Mouse (Mus musculus) megakaryocyte-erythroid progenitor cell, adult 5-6 weeks (primary cell): ENCODE measurements around the gene Nudt14. TPM values are rescaled to one million over a fixed set of nuclear protein-coding genes. Genes with fewer than 3 reads are reported as not detected.

Source experiments
- ATAC-seq: replicated peaks from 2 replicates; pipeline ENCODE4 v1.8.0; 2016; ENCODE audit warnings: mild to moderate bottlenecking, inconsistent platforms; ENCODE audit not compliant: severe bottlenecking, poor library complexity, low FRiP score, low TSS enrichment
- total RNA-seq, 2 experiments: library from RNA; stranded (forward) in 1 of 2; stranded (reverse) in 1 of 2; fragments of 200-1000, 215-1000 nt in 1 of 2; fragments of >200 nt in 1 of 2; fragmentation: Nextera tagmentation in 1 of 2; gene quantifications; 2 replicates each; pipeline ENCODE4 v1.2.3; 2014 to 2017

Gene Nudt14
- total RNA-seq (2014; fragmentation: Nextera tagmentation) (9.9 and 22.9 TPM in 2 replicates), total RNA-seq (2017) (1.9 and 7.5 TPM in 2 replicates)

DNA sequence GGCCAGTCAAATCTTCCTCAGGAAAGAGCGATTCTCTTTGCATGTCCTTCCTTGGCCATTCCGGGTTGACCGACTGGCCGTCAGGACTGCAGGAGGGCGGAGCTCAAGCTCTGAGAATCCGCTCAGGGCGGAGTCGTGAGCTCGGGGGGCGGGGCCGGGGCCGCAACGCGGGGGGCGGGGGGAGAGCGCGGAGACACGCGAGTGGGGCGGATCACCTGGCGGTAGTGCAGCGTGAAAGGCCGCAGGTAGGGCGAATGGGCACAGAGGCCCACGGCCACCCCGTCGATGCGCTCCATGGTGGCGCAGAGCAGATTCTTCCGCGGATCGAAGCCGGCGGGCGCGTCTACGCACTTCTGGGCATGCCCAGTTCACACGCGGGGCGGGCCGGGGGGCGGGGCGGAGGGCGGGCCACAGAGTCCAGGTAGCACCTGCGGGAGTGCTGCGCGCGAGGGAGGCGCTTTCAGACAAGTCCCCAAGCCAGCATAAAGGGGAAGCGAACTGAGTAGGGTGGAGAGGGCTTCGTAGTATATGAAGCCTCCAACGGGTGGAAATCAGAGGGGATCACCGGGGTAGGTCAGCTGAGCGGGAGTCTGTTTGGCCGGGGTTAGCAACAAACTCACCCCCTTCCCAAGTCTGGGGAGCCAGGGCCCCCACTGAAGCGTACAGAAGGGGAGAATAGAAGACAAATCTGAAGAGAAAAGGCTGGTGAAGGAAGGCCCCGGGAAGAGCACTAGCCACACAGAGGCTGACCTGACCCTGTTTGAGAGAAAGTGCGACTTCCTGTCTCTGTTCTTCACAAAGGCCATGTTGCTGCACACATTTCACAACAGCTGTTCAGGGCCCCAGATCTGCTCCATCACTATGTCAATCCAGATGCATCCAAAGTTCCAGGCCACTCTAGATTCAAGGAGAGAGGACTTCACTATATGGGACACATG is at the start of gene Nudt14:
Gene Nudt14 (minus strand): TSS at position 349 of the 938 bp plus-strand sequence.
- ATAC-seq = peak; percentile 54

DNA sequence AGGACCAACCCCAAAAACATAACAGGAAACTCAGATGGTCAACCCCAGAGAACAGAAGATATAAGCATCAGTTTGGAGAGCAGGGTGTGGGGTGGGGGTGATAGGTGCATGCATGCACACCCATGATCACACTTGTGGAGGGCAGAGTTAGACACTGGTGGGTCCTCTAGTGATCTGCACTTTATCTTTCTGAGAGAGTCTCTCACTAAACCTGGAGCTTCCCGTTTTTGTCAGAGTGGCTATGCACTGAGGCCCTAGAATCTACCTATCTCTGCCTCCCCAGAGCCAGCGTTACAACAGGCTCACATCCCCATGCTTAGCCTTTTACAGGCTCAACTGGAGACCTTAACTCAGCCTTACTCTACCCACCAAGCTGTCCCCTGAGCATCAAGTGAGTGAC is 49.5 kb upstream of the Nudt14 start:
- ATAC-seq = peak; percentile 35

DNA sequence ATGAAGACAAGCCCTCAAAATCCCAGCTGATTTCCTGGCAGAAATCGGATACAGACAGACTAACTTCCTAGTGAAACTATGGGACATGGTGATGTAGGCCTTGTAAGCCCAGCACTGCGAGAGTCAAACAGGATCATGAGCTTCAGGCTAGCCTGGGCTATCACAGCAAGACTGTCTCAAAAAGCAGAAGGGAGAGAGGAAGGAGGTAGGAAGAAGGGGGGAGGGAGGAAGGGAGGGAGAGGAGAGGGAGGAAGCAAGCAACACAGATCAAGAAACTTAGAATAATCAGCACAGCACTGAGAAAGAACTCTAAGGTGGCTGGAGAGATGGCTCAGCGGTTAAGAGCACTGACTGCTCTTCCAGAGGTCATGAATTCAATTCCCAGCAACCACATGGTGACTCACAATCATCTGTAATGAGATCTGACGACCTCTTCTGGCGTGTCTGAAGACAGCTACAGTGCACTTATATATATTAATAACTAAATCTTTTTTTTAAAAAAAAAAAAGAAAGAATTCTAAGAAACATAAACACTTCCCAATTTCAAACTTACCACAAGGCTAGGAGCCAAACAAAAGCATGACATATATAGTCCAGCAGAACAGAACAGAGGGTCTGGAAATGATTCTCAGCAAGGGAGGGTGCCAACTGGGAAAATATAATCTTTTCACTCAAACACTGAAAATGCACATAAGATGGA is 48.9 kb upstream of the Nudt14 start:
- no peak for ATAC-seq

DNA sequence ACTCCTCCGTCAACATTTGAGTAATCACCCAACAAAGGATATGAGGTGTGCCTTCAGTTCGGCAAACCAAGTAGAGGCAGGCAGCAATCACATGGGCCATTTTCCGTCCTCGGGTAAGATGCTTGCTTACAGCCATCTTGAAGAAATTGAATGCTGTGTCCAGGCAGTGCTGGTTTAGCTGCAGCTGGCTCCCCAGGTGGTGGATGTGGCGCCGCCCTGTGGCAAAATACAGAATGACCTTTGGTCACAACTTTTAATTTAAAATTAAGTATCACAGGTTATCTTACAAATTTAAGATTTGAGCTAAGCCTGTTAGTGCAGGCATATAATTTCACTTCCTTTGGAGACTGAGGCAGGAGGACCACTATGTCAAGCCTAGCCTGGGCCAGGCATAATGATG is 46.0 kb upstream of the Nudt14 start:
- ATAC-seq = no peak

DNA sequence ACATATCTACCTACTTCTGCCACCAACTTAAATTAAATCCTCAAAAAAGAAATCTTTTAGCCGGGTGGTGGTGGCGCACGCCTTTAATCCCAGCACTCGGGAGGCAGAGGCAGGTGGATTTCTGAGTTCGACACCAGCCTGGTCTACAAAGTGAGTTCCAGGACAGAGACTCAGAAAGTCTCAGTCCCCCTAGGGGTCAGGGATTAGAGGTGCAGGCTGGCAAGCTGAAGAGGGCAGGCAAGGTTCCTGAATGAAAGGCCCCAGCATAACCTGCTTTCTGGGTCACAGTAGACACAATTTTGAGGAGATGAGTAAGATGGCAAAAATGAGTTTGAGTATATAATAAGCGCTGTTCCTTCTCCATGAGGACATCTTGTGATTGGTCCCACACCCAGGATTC is 43.4 kb upstream of the Nudt14 start:
- ATAC-seq = peak; percentile 84

DNA sequence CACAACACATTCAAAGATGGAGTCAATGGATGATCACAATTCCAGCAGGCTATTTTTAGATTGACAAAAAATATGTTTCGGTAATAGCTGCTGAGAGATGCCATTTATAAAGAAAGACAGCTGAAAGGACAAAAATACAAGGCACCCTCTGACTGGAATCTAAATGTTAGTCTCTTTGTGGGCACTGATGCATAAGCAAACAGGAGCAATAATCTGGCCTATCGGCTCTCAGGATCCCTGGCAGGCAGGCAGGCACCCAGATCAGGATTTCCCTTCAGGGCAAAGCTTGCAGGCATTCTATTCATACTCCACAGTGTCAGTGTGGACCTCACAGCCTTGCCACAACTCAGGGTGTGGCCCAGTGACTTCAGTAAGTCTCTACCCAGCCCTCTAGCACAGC is 40.1 kb upstream of the Nudt14 start:
- ATAC-seq = no peak

DNA sequence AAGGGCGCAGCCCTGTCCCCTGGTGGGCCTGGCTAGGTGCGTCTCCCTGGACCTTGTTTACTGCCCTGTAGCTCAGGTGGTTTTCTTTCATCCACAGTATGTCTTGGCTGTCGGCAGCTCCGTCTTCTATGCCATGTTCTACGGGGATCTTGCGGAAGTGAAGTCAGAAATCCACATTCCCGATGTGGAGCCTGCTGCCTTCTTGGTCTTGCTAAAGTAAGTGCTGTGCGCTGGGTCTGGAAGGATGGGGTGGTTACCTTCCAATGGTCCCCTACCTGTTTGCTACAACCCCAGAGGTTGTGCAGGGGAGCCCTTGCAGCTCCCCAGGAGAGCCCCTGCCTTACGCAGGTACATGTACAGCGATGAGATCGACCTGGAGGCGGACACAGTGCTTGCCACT is 35.2 kb upstream of the Nudt14 start:
- ATAC-seq = no peak

DNA sequence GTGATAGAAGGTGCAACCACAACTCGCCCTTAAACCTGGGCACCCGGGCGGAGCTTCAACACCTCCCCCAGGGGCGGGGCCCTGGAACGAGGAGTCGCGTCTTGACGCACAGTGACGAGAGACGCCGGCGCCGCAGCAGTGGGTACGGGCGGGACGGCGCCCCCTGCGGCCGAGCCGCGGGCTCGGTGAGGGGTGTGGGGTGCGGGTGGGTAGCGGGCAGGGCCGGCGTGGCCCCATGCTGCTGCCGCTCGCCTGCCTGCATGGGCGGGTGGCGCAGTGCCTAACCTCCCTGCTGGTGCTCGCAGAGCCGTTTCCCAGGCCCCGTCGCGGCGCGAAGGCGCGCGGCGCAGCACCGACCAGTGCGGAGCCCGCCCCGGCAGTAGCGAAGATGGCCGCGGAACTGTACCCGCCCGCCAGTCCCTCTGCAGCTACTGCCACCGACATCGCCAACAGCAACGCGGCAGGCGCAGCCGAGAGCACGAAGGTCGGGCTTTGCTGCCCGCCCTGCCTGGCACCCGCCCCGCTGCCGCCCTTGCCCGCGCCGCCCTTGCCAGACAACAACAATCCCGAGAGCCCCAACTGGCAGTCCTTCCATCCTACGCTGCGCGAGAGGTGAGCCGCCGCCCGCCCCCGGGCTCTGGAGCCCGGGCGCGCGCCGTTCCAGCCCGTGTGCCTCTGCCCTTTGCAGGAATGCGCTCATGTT is 34.6 kb upstream of the Nudt14 start, which contains the start of gene Btbd6:
Gene Btbd6 (plus strand): TSS at position 112 of the 703 bp plus-strand sequence.
- peak; percentile 82 for ATAC-seq

DNA sequence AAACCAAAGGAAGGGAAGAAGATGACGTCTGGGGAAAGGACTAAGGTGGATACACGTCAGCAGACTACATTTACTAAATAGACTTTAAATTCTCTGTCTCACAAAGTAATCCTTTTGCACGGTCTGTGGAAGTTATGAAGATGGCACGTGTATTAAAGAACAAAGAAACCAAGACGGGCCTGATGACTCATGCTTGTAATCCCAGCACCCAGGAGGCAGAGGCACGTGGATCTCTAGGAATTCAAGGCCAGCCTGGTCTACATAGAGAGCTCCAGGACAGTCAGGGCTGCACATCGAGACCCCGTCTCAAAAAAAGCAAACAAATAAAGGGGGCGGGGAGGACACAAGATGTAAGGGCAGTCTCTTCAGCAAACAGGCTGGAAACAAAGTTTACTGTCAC is 32.8 kb upstream of the Nudt14 start:
- no peak for ATAC-seq

DNA sequence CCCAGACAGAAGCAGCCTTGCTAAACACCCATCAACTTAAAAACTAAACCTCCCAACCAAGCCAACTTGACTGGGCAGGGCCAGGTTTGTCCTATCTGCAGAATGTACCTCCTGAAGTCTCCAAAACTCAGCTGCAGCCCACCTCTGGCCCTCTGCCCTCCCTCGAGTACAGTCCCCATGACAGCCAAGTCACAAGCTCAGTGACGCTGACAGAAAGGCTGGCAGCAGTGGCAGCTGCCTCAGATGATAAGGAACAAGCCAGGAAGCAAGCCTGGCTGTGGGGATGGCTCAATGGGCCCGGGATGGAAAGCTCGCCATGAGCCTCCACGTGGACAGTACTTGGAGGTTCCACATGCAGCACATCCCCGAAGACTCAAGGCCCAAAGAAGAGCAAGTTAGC is 27.7 kb upstream of the Nudt14 start:
- 0 out of 2 replicates have a peak, but pooled peaks have one; percentile 4 for ATAC-seq

DNA sequence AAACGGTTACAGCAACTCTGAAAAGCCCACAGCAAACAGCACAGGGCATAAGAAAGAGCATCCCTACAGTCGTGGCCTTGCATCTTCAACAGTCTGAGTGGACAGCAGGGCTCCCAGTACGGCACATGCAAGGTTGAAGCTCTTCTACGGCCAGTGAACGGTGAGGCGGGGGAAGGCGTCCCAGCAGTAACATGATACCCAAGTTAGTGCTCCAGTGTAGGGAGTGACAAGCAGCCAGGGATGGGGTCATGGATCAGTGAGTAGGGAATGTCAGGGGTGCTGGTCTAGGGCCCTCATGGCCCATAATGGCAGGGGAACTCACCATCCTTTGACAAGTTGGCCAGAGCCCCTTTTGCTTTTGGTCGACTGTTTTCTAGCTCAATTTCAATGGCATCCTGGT is 27.0 kb upstream of the Nudt14 start:
- no peak for ATAC-seq

DNA sequence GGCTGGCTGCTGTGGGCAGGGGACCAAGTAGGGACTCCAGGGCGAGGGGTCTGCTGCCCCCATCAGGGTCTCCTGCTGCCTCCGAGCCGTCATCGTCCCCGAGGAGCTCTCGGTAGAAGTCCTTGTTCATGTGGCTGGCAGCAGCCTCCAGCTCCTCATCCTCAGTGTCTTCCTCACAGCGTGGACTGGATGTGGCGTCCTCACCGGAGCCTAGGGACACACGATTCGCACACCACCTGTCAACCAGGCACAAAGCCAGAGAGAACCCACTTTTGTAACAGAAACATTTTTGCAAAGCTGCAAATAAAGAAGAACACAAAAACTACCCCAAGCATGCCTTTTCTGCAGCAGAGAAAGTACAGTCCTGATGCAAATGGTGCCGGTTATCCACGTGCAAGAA is 23.9 kb upstream of the Nudt14 start:
- no peak for ATAC-seq

DNA sequence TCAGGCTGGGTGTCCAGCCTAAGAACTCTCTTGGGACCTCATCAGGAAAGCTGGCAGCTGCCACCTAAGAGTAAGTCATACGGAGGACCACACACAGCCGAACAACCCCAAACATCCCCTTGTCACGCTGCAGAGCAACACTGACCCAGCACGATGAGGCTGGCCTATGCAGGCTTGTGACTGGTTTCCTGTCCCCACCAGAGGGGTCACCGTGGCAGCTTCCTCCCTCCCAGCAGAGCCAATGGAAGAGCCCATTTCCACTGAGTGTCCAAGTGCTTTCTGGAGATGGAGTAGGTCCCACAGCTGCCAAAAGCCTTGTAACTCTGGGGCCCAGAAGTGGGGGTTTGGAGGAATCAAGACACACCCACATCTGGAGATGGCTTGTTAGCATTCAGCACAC is 19.9 kb upstream of the Nudt14 start:
- no peak for ATAC-seq

DNA sequence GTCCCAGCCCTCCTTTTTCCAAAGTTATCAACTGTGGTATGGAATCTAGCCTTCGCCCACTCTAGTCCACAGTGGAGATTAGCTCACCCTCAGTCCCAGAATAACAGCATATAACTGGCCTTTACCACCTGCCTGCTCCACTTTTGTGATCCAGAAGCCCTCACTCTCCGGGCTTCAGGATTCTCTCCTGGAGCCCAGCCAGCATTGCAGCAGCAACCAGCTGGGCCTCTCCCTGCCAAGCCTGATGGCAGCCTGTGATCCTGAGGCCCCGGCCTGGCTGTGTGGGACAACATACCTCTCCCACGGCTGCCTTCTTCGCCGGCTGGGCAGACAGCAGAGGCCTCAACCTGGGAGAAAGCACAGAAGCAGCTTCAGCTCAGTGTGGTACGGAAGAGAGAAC is 19.5 kb upstream of the Nudt14 start:
- no peak for ATAC-seq

DNA sequence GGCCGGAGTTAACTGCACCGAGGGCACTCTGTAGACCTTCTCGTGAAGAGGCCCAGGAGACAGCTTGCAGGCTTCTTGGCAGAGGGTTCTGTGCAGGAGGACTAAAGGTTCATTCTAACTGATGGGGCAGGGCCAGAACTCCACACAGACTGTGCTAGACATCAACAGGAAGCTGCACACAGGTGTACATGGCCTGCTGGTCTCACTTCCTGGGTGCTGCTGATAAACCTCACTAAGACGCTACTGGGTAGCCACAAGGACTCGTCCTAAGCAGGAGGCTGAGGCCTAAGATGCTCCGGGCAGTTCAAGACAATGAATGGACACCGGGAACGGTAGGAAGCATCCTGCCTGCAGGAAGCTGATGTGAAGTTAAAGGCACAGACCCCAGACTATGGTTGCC is 17.5 kb upstream of the Nudt14 start:
- no peak for ATAC-seq

DNA sequence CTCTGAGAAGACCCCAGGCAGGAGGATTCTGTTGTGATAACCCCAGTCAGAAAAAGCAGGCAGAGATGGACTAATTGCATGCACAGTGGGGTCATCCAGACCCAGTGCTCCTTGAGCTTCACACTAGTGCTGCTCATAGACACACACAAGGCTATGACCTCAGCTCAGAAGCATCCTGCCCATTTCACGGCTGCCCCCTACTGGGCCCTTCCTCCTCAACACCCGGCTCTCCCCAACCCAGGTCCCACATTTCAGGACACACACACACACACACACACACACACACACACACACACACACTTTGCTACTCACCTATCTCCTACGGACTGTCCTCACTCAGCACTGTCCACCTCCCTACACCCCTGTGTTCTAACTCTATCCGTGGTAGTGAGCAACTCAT is 16.4 kb upstream of the Nudt14 start:
- no peak for ATAC-seq

DNA sequence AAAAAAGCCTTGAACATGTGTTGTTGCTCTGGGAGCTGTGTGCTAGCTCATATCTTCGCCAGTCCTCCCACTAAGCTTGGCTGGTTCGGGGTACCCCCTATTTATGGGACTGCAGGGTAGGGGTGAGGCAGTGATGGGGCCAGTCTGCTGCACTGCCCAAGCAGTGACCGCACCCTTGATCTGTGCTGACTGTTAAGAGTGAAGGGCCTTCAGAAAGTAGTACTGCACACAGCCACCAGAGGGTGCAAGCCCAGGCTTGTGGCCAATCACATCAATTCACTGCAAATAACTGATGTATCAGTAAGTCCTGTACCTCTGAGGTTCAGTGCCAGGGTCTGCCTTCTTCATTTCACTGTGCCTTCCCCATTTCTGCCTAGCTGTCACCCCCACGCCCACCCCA is 13.9 kb upstream of the Nudt14 start:
- peak; percentile 68 for ATAC-seq

DNA sequence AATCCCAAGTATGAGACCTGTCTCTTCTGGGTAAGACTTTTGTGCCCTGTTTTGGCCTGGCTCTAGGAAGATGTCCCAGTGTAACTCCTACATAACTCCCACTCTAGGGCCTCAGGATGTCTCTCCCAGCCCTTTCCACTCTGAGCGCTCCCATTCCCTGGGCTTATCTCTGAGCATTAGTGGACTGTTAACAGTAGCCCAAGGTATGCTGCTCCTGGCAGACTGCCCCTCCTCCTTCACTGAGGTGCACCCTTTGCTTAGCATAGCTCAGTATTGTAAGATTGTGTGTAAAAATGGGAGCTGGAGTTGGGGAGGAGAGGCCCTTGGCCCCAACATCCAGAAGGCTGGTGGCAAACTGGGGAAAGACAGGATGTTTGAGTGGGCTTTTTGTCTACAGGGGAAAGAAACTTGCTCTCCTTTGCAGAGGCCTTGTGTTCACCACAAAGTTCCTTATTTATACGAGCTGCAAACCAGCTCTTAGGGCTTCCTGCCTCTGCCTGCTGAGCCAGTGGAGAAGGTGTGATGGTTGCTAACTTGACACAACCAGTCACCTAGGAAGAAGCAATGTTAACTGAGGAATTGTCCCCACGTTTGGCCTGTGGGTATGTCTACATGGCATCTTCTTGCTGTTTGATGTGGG is 11.1 kb upstream of the Nudt14 start:
- ATAC-seq = no peak

DNA sequence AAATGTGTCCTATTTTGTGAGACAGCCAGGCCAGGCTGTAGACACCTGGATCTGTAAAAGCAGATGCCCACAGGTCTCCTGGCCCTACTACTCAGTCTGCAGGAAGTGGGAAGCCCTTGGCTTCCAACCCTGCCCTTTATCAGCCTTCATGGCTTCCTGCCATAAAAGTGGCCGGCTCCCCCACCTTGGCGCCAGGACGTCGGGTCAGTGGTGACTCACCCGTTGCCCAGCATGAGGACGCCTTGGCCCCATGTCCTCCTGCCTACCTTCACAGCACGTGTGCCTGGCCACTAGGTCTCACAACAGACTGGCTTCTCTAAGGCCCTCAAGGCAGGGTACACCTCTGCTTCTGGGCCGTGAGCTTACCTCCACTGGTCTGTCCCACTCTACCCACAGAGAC is 10.5 kb upstream of the Nudt14 start:
- no peak for ATAC-seq
